Mouse (Mus musculus): ENCODE data around the gene Nmt1. TPM values are rescaled to one million over a fixed set of nuclear protein-coding genes. Genes with fewer than 3 reads are reported as not detected.

The Nmt1 gene
- polyA plus RNA-seq, 1 experiment from 2014 or later: 44.8 TPM

DNA sequence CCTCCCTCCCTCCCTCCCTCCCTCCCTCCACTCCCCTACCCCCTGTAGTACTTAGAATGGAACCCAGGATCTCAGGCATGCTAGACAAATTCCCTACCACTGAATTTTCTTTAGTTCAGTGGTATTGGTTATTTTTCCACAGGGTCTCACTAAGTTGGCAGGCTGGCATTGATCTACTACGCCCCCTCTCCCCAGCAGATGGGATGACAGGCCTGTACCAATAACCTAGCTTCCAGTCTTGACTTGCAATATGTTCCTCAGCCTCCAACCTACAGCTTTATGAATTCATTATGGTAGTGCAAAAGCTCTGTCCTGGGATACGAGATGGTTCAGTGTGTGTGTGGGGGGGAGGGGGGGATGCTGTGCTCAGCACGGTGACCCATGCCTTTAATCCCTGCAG, 4.0 kb upstream of the Nmt1 start:
- peaks cover 11% of the 10 kb centered on the region; the same call in 1 of the 2 replicates for H3K36me3 ChIP-seq
- H3K4me1 ChIP-seq: peaks cover 12% of the 10 kb centered on the region
- H3K4me3 ChIP-seq: no peak overlapping the region
- no peak overlapping the region for H3K4me2 ChIP-seq (replicated peaks)
- no peak for ATAC-seq (ENCODE audit: low FRiP score, low read depth)
- WGBS: 90% methylated on average over 3 of the region's 3 CpGs
- no peak overlapping the region for H3K9ac ChIP-seq (replicated peaks)
- no peaks in the 10 kb centered on the region for H3K27me3 ChIP-seq
- no peaks in the 10 kb centered on the region for H3K9me3 ChIP-seq
- no peak overlapping the region for H3K27ac ChIP-seq (replicated peaks)

DNA sequence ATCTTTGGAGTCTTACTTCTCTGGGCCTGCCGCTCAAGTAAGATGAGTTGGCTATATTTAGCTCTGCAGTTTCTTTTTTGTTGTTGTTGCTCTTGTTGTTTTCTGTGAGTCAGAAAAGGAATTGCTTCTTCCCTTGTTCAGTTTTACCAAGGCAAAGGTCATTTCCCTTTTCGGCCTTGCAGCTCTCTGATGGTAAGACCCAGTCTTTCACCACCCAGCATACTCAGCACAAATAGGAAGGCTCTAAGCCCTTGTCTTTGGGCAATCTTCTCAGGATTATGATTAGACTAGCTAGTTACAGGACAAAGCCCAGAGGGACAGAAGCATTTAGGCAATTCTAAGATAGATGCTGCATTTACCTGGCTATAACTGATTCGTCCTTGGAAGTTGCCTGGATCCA, 1.1 kb upstream of the Nmt1 start:
- ATAC-seq (ENCODE audit: low FRiP score, low read depth): no peak
- no peak overlapping the region for H3K27ac ChIP-seq (replicated peaks)

DNA sequence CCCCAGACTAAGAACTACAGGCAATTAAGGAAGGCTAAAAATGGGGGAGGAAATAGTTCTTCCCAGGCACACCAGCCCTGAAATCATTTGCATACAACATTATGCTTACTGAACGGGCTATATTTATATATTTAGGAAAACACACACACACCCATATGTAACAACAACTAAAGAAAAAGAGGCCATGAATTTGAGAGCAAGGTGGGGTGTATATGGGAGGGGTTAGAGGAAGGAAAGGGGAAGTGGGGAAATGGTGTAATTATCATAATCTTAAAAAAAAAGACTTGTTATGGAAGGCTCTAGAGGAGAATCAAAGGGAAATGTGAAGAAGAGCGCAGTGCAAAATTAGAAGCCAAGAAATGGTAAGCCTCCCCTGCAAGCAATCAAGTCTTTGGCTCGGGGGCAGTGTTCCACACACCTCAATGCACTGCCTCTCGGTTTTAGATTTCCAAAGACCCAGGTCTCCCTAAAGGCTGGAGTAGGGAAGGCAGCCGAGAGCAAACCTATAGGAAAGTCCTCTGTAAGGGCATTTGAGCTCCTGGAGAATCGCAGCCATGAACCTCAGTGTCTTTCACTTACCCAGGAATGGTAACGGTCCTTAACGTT, 317 bp upstream of the Nmt1 start:
- H3K36me3 ChIP-seq: peaks cover 14% of the 10 kb centered on the region; the same call in 1 of the 2 replicates
- peak overlapping the region; percentile 52 for H3K27ac ChIP-seq (replicated peaks)
- no peaks in the 10 kb centered on the region for H3K27me3 ChIP-seq
- ATAC-seq (ENCODE audit: low FRiP score, low read depth): no peak; the same call in 1 of the 2 replicates
- H3K9ac ChIP-seq (replicated peaks): peak overlapping the region; percentile 63
- peak overlapping the region; percentile 69 for H3K4me2 ChIP-seq (replicated peaks)
- H3K9me3 ChIP-seq: no peaks in the 10 kb centered on the region
- H3K4me3 ChIP-seq: peak overlapping the region; percentile 74
- peaks cover 23% of the 10 kb centered on the region for H3K4me1 ChIP-seq
- WGBS: 16% methylated on average over 8 of the region's 8 CpGs

More for the DNA sequence above, 1.1 kb upstream of the Nmt1 start:
- 93% methylated on average over 3 of the region's 3 CpGs for WGBS
- H3K36me3 ChIP-seq: peaks cover 14% of the 10 kb centered on the region; the same call in 1 of the 2 replicates
- no peaks in the 10 kb centered on the region for H3K9me3 ChIP-seq
- H3K4me3 ChIP-seq: no peak overlapping the region; the same call in 1 of the 2 replicates
- peak overlapping the region; percentile 69; the same call in 1 of the 2 replicates for H3K4me2 ChIP-seq (replicated peaks)
- H3K4me1 ChIP-seq: peaks cover 23% of the 10 kb centered on the region
- H3K27me3 ChIP-seq: no peaks in the 10 kb centered on the region
- 0 out of 2 replicates have a peak overlapping the region, but pooled peaks have one; percentile 63 for H3K9ac ChIP-seq (replicated peaks)

DNA sequence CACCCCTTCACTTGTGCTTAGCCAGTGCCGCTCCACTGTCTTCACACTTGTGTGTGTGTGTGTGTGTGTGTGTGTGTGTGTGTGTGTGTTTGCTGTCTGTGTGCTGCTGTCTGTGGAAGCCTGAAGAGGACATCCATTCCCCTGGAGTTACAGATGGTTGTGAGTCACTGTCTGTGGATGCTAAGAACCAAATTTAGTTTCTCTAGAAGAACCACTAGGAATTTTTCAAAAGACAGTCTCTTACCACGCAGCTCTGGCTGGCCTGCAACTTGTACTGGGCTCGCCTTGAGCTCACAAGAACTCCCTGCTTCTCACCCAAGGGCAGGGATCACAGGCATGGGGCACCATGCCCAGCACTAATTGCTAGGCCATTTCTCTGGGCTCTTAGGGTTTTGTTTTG, 5.0 kb downstream of the Nmt1 start:
- H3K36me3 ChIP-seq: peaks cover 8% of the 10 kb centered on the region; the same call in 1 of the 2 replicates
- H3K4me1 ChIP-seq: peaks cover 11% of the 10 kb centered on the region
- WGBS: 93% methylated on average over 3 of the region's 3 CpGs

DNA sequence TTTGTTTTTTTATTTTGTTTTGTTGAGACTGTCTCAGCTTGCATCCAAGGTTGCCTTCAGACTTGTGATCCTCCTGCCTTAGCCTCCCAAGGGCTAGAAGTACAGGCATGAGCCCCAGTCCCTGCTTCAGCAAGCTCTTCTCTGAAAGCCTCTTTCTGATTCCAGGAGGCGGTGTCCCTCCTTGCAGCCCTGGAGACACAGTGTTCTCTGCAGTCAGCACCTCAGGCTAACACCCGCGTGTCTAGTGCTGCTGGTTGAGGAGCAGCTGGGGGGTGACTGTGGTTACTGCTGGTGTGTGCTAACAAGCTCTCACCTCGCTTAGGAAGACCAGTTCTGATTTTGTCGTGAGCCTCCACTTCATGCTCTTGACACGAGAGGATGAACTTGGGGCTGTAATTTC, 7.0 kb downstream of the Nmt1 start:
- no peak for ATAC-seq (ENCODE audit: low FRiP score, low read depth)
- Histone ChIP-seq H3K9ac (replicated peaks) (no peak overlapping the region), H3K4me3 (no peak overlapping the region), H3K27me3 (no peaks in the 10 kb centered on the region), H3K4me1 (peaks cover under 1% of the 10 kb centered on the region; the same call in 1 of the 2 replicates), H3K36me3 (peaks cover 18% of the 10 kb centered on the region), H3K4me2 (replicated peaks) (no peak overlapping the region), H3K27ac (replicated peaks) (no peak overlapping the region), H3K9me3 (no peaks in the 10 kb centered on the region)
- 88% methylated on average over 6 of the region's 6 CpGs for WGBS

More for the DNA sequence above, 5.0 kb downstream of the Nmt1 start:
- H3K27me3 ChIP-seq: no peaks in the 10 kb centered on the region
- ATAC-seq (ENCODE audit: low FRiP score, low read depth): no peak
- H3K4me2 ChIP-seq (replicated peaks): no peak overlapping the region
- no peak overlapping the region for H3K9ac ChIP-seq (replicated peaks)
- H3K9me3 ChIP-seq: no peaks in the 10 kb centered on the region
- H3K27ac ChIP-seq (replicated peaks): no peak overlapping the region
- H3K4me3 ChIP-seq: no peak overlapping the region

DNA sequence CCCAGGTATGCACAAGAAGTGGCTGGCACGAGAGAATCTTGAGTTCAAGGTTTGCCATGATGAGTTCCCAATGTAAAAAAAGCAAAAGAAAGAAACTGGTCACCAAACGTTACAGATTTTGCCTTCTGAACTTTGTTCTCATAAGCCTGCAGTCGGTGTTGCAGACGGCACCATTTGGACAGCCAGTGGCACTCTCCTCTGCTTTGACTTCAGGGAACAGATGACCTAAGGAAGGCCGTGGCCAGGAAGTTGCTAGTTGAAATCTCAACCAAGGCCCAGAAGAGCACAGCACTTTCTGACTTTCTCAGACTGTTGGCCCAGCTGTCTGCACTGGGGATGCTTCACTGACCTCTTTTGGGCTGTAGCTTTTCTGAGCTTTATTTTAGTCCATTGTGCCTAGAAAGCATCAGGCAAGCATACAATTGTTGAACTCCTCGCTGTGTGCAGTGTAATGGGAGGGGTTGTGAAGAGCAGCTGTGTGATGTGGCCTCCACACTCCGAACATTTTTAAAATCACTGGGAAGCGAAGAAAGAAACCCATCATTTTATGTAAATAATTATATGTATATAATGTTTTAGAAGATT, 9.0 kb downstream of the Nmt1 start:
- peaks cover 15% of the 10 kb centered on the region for H3K36me3 ChIP-seq
- no peak overlapping the region for H3K9ac ChIP-seq (replicated peaks)
- H3K9me3 ChIP-seq: no peaks in the 10 kb centered on the region
- no peaks in the 10 kb centered on the region for H3K27me3 ChIP-seq
- ATAC-seq (ENCODE audit: low FRiP score, low read depth): no peak
- no peak overlapping the region for H3K4me3 ChIP-seq
- no peaks in the 10 kb centered on the region for H3K4me1 ChIP-seq
- WGBS: 90% methylated on average over 8 of the region's 8 CpGs
- no peak overlapping the region for H3K27ac ChIP-seq (replicated peaks)
- H3K4me2 ChIP-seq (replicated peaks): no peak overlapping the region

DNA sequence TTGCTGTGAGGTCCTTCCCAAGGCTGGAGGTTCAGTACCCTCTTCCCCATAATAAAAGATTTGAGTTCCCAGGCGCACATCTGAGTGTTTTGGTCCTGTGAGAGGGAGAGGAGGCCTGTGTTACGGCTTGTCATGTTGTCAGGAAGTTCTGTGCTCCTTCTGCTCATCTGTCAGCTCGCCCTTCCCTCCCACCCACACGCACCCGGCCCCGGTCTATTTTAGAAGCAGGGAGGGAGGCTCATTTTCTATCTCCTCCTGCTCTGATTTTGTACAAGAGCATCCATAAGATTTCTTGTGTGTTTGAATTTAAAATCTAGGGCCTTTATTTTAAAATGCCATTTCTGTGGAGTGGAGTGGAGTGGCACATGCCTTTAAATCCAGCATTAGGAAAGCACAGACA, 10.0 kb downstream of the Nmt1 start:
- no peak for ATAC-seq (ENCODE audit: low FRiP score, low read depth)
- H3K27ac ChIP-seq (replicated peaks): no peak overlapping the region
- no peak overlapping the region for H3K4me2 ChIP-seq (replicated peaks)
- no peak overlapping the region for H3K9ac ChIP-seq (replicated peaks)
- no peaks in the 10 kb centered on the region for H3K9me3 ChIP-seq
- H3K36me3 ChIP-seq: peaks cover 13% of the 10 kb centered on the region
- H3K4me3 ChIP-seq: no peak overlapping the region
- H3K27me3 ChIP-seq: no peaks in the 10 kb centered on the region
- H3K4me1 ChIP-seq: no peaks in the 10 kb centered on the region
- 96% methylated on average over 6 of the region's 6 CpGs for WGBS

DNA sequence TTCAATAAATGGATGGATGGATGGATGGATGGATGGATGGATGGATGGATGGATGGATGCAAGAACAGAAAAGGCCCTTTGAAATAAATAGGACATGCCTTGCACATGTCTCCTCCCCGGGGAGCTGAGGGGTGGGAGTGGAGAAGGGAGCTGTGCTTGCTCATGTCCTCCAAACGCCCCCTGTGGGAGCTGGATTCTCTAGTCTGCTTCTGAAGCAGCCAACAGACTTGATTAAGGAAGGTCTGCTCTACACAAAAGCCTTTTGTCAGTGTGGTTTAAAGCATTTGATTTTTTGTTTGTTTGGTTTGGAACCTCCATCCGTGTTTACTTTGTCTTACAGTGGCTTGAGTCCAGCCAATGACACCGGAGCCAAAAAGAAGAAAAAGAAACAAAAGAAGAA, 14.8 kb downstream of the Nmt1 start:
- Histone ChIP-seq H3K4me2 (replicated peaks) (no peak overlapping the region), H3K36me3 (peaks cover 57% of the 10 kb centered on the region), H3K4me3 (no peak overlapping the region), H3K27ac (replicated peaks) (no peak overlapping the region), H3K9ac (replicated peaks) (no peak overlapping the region), H3K27me3 (no peaks in the 10 kb centered on the region), H3K9me3 (no peaks in the 10 kb centered on the region), H3K4me1 (no peaks in the 10 kb centered on the region)
- ATAC-seq (ENCODE audit: low FRiP score, low read depth): no peak
- 80% methylated on average over 4 of the region's 4 CpGs for WGBS

DNA sequence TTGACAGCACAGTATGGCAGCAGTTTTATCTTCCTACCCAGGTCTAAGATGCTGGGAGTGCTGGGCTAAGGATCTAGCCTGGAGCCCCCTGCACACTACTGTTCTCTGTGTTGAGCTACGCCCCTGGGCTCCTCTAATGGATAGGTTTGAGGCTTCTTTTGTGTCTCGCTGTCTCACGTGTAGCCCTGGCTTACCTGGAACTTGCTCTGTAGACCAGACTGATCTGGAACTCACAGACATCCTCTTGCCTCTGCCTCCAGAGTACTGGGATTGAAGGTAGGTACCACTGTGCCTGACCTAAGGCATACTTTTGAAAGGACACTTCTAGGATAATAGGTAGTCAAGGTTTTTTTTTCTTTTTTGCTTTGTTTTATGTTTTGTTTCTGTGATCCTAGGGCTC, 16.0 kb downstream of the Nmt1 start:
- H3K4me1 ChIP-seq: no peaks in the 10 kb centered on the region
- no peak overlapping the region for H3K4me3 ChIP-seq
- H3K4me2 ChIP-seq (replicated peaks): no peak overlapping the region
- H3K9ac ChIP-seq (replicated peaks): no peak overlapping the region
- peaks cover 51% of the 10 kb centered on the region for H3K36me3 ChIP-seq
- 93% methylated on average over 3 of the region's 3 CpGs for WGBS
- no peak for ATAC-seq (ENCODE audit: low FRiP score, low read depth)
- no peaks in the 10 kb centered on the region for H3K9me3 ChIP-seq
- no peak overlapping the region for H3K27ac ChIP-seq (replicated peaks)
- no peaks in the 10 kb centered on the region for H3K27me3 ChIP-seq

DNA sequence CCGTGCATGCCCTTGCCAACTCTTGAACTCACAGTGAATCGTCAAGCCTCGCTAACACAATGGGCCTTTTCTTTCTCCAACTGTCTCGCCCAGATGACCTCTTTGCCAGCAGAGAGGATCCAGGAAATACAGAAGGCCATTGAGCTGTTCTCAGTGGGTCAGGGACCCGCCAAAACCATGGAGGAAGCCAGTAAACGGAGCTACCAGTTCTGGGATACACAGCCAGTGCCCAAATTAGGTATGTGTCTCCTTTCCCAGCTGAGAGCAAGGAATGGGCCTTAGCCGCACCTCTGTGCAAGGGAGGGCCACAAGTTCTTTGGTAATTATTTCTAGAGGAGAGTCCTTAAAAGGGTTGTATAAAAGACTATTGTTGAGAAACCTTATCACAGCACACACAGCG, 18.3 kb downstream of the Nmt1 start:
- no peak overlapping the region for H3K27ac ChIP-seq (replicated peaks)
- no peak overlapping the region for H3K4me3 ChIP-seq
- no peak overlapping the region for H3K4me2 ChIP-seq (replicated peaks)
- no peaks in the 10 kb centered on the region for H3K9me3 ChIP-seq
- no peak overlapping the region for H3K9ac ChIP-seq (replicated peaks)
- no peak for ATAC-seq (ENCODE audit: low FRiP score, low read depth)
- H3K36me3 ChIP-seq: peaks cover 64% of the 10 kb centered on the region
- no peaks in the 10 kb centered on the region for H3K4me1 ChIP-seq
- WGBS: 70% methylated on average over 8 of the region's 8 CpGs
- H3K27me3 ChIP-seq: no peaks in the 10 kb centered on the region

DNA sequence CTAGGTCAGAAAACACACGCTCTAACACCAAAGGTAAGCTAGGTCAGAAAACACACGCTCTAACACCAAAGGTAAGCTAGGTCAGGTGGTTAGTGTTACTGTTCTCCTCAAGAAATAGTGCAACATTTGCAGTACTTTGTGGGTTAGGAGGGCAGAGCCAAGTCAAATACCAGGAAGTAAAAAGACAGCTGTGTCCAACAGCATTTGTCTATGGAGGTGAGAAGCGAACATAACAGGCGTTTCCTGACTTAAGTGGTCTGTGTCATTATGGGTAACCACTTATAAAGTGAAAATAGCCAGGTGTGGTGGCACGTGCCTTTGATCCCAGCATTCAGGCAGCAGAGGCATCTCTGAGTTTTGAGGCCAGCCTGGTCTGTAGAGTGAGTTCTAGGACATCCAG, 21.6 kb downstream of the Nmt1 start:
- Histone ChIP-seq H3K9ac (replicated peaks) (no peak overlapping the region), H3K4me1 (no peaks in the 10 kb centered on the region), H3K36me3 (peaks cover 72% of the 10 kb centered on the region), H3K4me2 (replicated peaks) (no peak overlapping the region), H3K4me3 (no peak overlapping the region), H3K27me3 (no peaks in the 10 kb centered on the region), H3K27ac (replicated peaks) (no peak overlapping the region), H3K9me3 (no peaks in the 10 kb centered on the region)
- ATAC-seq (ENCODE audit: low FRiP score, low read depth): no peak
- WGBS: 92% methylated on average over 5 of the region's 5 CpGs

DNA sequence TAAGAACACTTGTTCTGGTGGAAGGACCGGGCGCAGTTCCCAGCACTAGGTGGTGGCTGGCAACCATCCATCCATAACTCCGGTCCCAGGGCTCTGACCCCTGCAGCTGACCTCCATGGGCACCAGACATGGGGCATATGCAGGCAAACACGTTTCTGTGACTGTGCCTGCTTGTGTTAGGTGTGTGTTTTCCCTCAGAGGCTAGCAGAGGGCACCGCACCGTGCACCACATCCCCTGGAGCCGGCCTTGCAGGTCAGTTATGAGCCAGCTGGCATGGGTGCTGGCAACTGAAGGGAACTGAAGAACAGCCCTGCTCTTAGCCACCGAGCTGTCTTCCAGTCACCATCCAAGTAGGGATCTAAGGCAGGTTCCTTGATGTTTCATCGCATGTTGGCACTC, 22.2 kb downstream of the Nmt1 start:
- Histone ChIP-seq H3K27ac (replicated peaks) (no peak overlapping the region), H3K36me3 (peaks cover 68% of the 10 kb centered on the region), H3K4me3 (no peak overlapping the region), H3K4me1 (no peaks in the 10 kb centered on the region), H3K9me3 (no peaks in the 10 kb centered on the region), H3K9ac (replicated peaks) (no peak overlapping the region), H3K27me3 (no peaks in the 10 kb centered on the region), H3K4me2 (replicated peaks) (no peak overlapping the region)
- WGBS: 91% methylated on average over 9 of the region's 9 CpGs
- ATAC-seq (ENCODE audit: low FRiP score, low read depth): no peak

All from midbrain, embryonic 12.5 days (tissue).